Mouse (Mus musculus) CH12.LX (cell line): Measurements from ENCODE around the gene C8b. TPM values are rescaled to one million over a fixed set of nuclear protein-coding genes. Genes with fewer than 3 reads are reported as not detected.

Experiments used
- DNase-seq: peaks from one replicate; pipeline ENCODE4 v3.0.0-alpha.2; 2013; ENCODE audit errors: extremely low read depth
- H3K27ac ChIP-seq: 2 replicates; pipeline ENCODE4 v1.5.1; 2012; ENCODE audit warnings: low read depth, mild to moderate bottlenecking, control low read depth, moderate library complexity; ENCODE audit not compliant: insufficient read depth
- H3K27me3 ChIP-seq: replicated peaks from 2 replicates; pipeline ENCODE3; 2012; ENCODE audit warnings: inconsistent platforms
- H3K36me3 ChIP-seq, 2 experiments: replicated peaks in 1 of 2; 2 replicates each; pipeline versions ENCODE3 to v1.6.1; 2012; ENCODE audit warnings: inconsistent platforms in 1 of 2, low read length in 1 of 2, mild to moderate bottlenecking in 1 of 2, mixed read lengths in 1 of 2, moderate library complexity in 1 of 2; ENCODE audit not compliant: control insufficient read depth in 1 of 2, insufficient read depth in 1 of 2
- H3K4me1 ChIP-seq, 2 experiments: 2 replicates each; pipeline ENCODE4 v1.6.1; 2012; ENCODE audit warnings: inconsistent platforms in 1 of 2, moderate library complexity in 1 of 2; ENCODE audit not compliant: insufficient read depth in 2 of 2, control insufficient read depth in 1 of 2
- H3K4me2 ChIP-seq: 2 replicates; pipeline ENCODE4 v1.6.1; 2012; ENCODE audit warnings: low read depth, mild to moderate bottlenecking, control low read depth; ENCODE audit not compliant: poor library complexity, insufficient read depth, severe bottlenecking
- H3K4me3 ChIP-seq, 3 experiments: fragments of 150-350 bp in 1 of 3; sonication (generic) in 1 of 3; replicated peaks in 1 of 3; 2 replicates each; pipeline versions ENCODE3 to v1.5.1; 2011 to 2012; ENCODE audit warnings: low read depth in 2 of 3, low read length in 2 of 3, mild to moderate bottlenecking in 2 of 3, moderate library complexity in 2 of 3, control low read depth in 1 of 3, improper control_type of control experiment in 1 of 3, inconsistent platforms in 1 of 3, mixed read lengths in 1 of 3; ENCODE audit not compliant: poor library complexity in 1 of 3
- H3K79me2 ChIP-seq: replicated peaks from 2 replicates; pipeline ENCODE4 v1.6.1; 2012; ENCODE audit warnings: mild to moderate bottlenecking, moderate library complexity; ENCODE audit not compliant: control insufficient read depth, poor library complexity, insufficient read depth, severe bottlenecking; ENCODE audit errors: extremely low read depth
- H3K9ac ChIP-seq: 2 replicates; pipeline ENCODE4 v1.6.1; 2012; ENCODE audit warnings: low read depth, mild to moderate bottlenecking, control low read depth, moderate library complexity; ENCODE audit not compliant: insufficient read depth
- H3K9me3 ChIP-seq: replicated peaks from 2 replicates; pipeline ENCODE3; 2012; ENCODE audit warnings: low read length, inconsistent platforms, mixed read lengths
- CHD2 ChIP-seq: IDR thresholded peaks from 2 replicates; pipeline ENCODE4 v1.6.1; 2011; ENCODE audit warnings: low read length, improper control_type of control experiment
- CTCF ChIP-seq, 2 experiments: IDR thresholded peaks in 1 of 2; conservative IDR thresholded peaks in 1 of 2; 2 replicates each; pipeline ENCODE4 v1.5.1; 2011 to 2012; ENCODE audit warnings: low read depth in 2 of 2, low read length in 2 of 2, improper control_type of control experiment in 1 of 2, inconsistent platforms in 1 of 2, mild to moderate bottlenecking in 1 of 2, moderate library complexity in 1 of 2
- ETS1 ChIP-seq: conservative IDR thresholded peaks from 2 replicates; pipeline ENCODE4 v1.6.1; 2012; ENCODE audit warnings: low read depth, mild to moderate bottlenecking, inconsistent platforms, low read length, improper control_type of control experiment, moderate library complexity
- HCFC1 ChIP-seq: IDR thresholded peaks from 2 replicates; pipeline ENCODE4 v1.6.1; 2012; ENCODE audit warnings: low read depth, mild to moderate bottlenecking, inconsistent platforms, low read length, improper control_type of control experiment
- JUN ChIP-seq: IDR thresholded peaks from 2 replicates; pipeline ENCODE4 v1.6.1; 2011; ENCODE audit warnings: low read depth, mild to moderate bottlenecking, low read length, improper control_type of control experiment, moderate library complexity; ENCODE audit not compliant: insufficient read depth
- KAT2A ChIP-seq: IDR thresholded peaks from 2 replicates; pipeline ENCODE4 v1.6.1; 2012; ENCODE audit warnings: low read length, improper control_type of control experiment, inconsistent platforms; ENCODE audit not compliant: insufficient replicate concordance
- MAZ ChIP-seq: IDR thresholded peaks from 2 replicates; pipeline ENCODE4 v1.6.1; 2012; ENCODE audit warnings: low read depth, mild to moderate bottlenecking, inconsistent platforms, low read length, improper control_type of control experiment, moderate library complexity
- MEF2A ChIP-seq: IDR thresholded peaks from 2 replicates; pipeline ENCODE4 v1.6.1; 2014; ENCODE audit warnings: low read depth, mild to moderate bottlenecking, inconsistent platforms, low read length, improper control_type of control experiment, borderline replicate concordance
- NELFE ChIP-seq: IDR thresholded peaks from 2 replicates; pipeline ENCODE4 v1.6.1; 2011; ENCODE audit warnings: low read depth, low read length, improper control_type of control experiment
- POLR2A ChIP-seq: IDR thresholded peaks from 2 replicates; pipeline ENCODE4 v1.6.1; 2011; ENCODE audit warnings: low read depth, mild to moderate bottlenecking, improper control_type of control experiment, low read length
- RAD21 ChIP-seq: IDR thresholded peaks from 2 replicates; pipeline ENCODE4 v1.6.1; 2011; ENCODE audit warnings: low read depth, mild to moderate bottlenecking, low read length, improper control_type of control experiment, moderate library complexity
- RCOR1 ChIP-seq: conservative IDR thresholded peaks from 2 replicates; pipeline ENCODE4 v1.6.1; 2012; ENCODE audit warnings: low read depth, mild to moderate bottlenecking, inconsistent platforms, low read length, improper control_type of control experiment
- SIN3A ChIP-seq: IDR thresholded peaks from 2 replicates; pipeline ENCODE4 v1.6.1; 2012; ENCODE audit warnings: low read length, improper control_type of control experiment, inconsistent platforms
- SMC3 ChIP-seq: IDR thresholded peaks from 2 replicates; pipeline ENCODE4 v1.6.1; 2011; ENCODE audit warnings: low read depth, low read length, improper control_type of control experiment
- TCF12 ChIP-seq: IDR thresholded peaks from 2 replicates; pipeline ENCODE4 v1.6.1; 2014; ENCODE audit warnings: low read depth, mild to moderate bottlenecking, inconsistent platforms, low read length, improper control_type of control experiment
- UBTF ChIP-seq: IDR thresholded peaks from 2 replicates; pipeline ENCODE4 v1.6.1; 2012; ENCODE audit warnings: low read depth, mild to moderate bottlenecking, inconsistent platforms, low read length, improper control_type of control experiment, moderate library complexity
- USF1 ChIP-seq: IDR thresholded peaks from 2 replicates; pipeline ENCODE4 v1.6.1; 2014; ENCODE audit warnings: low read depth, mild to moderate bottlenecking, inconsistent platforms, low read length, improper control_type of control experiment
- USF2 ChIP-seq: conservative IDR thresholded peaks from 2 replicates; pipeline ENCODE4 v1.6.1; 2011; ENCODE audit warnings: low read depth, low read length, improper control_type of control experiment
- ZC3H11A ChIP-seq: IDR thresholded peaks from 2 replicates; pipeline ENCODE4 v1.6.1; 2012; ENCODE audit warnings: low read depth, mild to moderate bottlenecking, inconsistent platforms, low read length, improper control_type of control experiment
- ZKSCAN1 ChIP-seq: IDR thresholded peaks from 2 replicates; pipeline ENCODE4 v1.6.1; 2012; ENCODE audit warnings: low read depth, inconsistent platforms, low read length, improper control_type of control experiment, borderline replicate concordance
- dilution Hi-C: fragments of 300-500 bp; cut with MboI; formaldehyde crosslinking; loops from 2 replicates; pipeline ENCODE4 v1.14.3; 2020; ENCODE audit warnings: low sequenced_read_pairs; ENCODE audit not compliant: extremely low pct_unique_long_range_greater_than_20kb, extremely low pct_ligation_motif_present
- in situ Hi-C: fragments of 300-500 bp; cut with MboI; formaldehyde crosslinking; loops from 3 replicates; pipeline ENCODE4 v1.14.3; 2019; ENCODE audit warnings: low sequenced_read_pairs, low pct_ligation_motif_present, low pct_unique_long_range_greater_than_20kb, mixed read lengths
- polyA plus RNA-seq: library from polyadenylated mRNA; unstranded; fragments of >175 nt; gene quantifications from 2 replicates; pipeline ENCODE4 v1.2.1, GENCODE M21; 2012; ENCODE audit warnings: low read depth; ENCODE audit not compliant: insufficient read length
- total RNA-seq, 2 experiments: library from RNA; depleted of rRNA; stranded (reverse); fragments of 300-350 nt in 1 of 2; fragments of >200 nt in 1 of 2; gene quantifications; 2 replicates each; pipeline ENCODE4 v1.2.3; 2012 to 2014

C8b gene
- total and polyA plus RNA-seq, 3 experiments = 0.13 to 0.23 TPM; not detected in 1

- Histone ChIP-seq H3K9ac (no peak overlapping the region), H3K36me3 (no peaks in the 10 kb centered on the region), H3K4me3 (no peak overlapping the region), H3K27ac (no peak overlapping the region), H3K27me3 (no peaks in the 10 kb centered on the region), H3K4me1 (peaks cover 0 to 3% of the 10 kb centered on the region in 2 experiments; a peak in 1 of 4 replicates), H3K4me2 (no peak overlapping the region), H3K9me3 (peaks cover 35% of the 10 kb centered on the region), H3K79me2 (no peaks in the 10 kb centered on the region)
- dilution Hi-C loops (no loop called here), in situ Hi-C loops (no loop called here)
- TF ChIP-seq KAT2A (no peak), UBTF (no peak), CTCF (conservative IDR thresholded peaks at IDR 0.05 in 1 of 2, IDR thresholded peaks at IDR 0.05 in 1 of 2; ENCODE audit: low read depth in 2 of 2, low read length in 2 of 2) (no peak), SMC3 (no peak), SIN3A (no peak), USF1 (no peak), ZC3H11A (no peak), CHD2 (no peak), MAZ (no peak), POLR2A (no peak), MEF2A (no peak), HCFC1 (no peak), RCOR1 (no peak), NELFE (no peak)
- no peak for DNase-seq
These were observed 41.9 kb upstream of the C8b start for GRCm38 (mm10) chr4:104724258-104724657.

GRCm38 (mm10) chr4:104725673-104726072 lies 40.4 kb upstream of the C8b start:
- no peak overlapping the region for H3K9ac ChIP-seq
- no peak overlapping the region for H3K27ac ChIP-seq
- TF ChIP-seq ETS1 (no peak), UBTF (no peak), TCF12 (no peak), ZKSCAN1 (no peak), RAD21 (peak; percentile 24), USF2 (no peak), CTCF (conservative IDR thresholded peaks at IDR 0.05 in 1 of 2, IDR thresholded peaks at IDR 0.05 in 1 of 2; ENCODE audit: low read depth in 2 of 2, low read length in 2 of 2) (peak; percentile 27 to 38; a peak in 3 of 4 replicates), ZC3H11A (no peak), JUN (no peak)
- TF ChIP-seq, all 38 proteins: peak for 2
- H3K4me1 ChIP-seq = peaks cover 0 to 4% of the 10 kb centered on the region in 2 experiments; a peak in 1 of 4 replicates
- H3K9me3 ChIP-seq = peaks cover 28% of the 10 kb centered on the region
- no peak overlapping the region for H3K4me3 ChIP-seq
- peak; percentile 28 for DNase-seq
- no peaks in the 10 kb centered on the region for H3K36me3 ChIP-seq
- dilution Hi-C loops = no loop called here
- H3K4me2 ChIP-seq = no peak overlapping the region
- in situ Hi-C loops = no loop called here
- no peaks in the 10 kb centered on the region for H3K27me3 ChIP-seq
- H3K79me2 ChIP-seq = no peaks in the 10 kb centered on the region
